7 mouse cellular contexts compared by ENCODE assay signal in genomic region chrX:7750432-7751116, GRCm38 (mm10). TPM values are rescaled to one million over a fixed set of nuclear protein-coding genes. Genes with fewer than 3 reads are reported as not detected.
DNase-seq lines count a peak whose midpoint lies in the region; ATAC-seq and TF ChIP-seq lines count a peak whose summit lies in the region.

Gene Ccdc120 (minus strand): TSS chrX:7750905.

- TF ChIP-seq POLR2A in MEL (IDR thresholded peaks at IDR 0.05; ENCODE audit: control insufficient read depth in 1 of 2, insufficient read depth in 1 of 2, low read depth in 1 of 2, low read length in 2 of 2, poor library complexity in 1 of 2), result peak in 1 of 2 experiments; percentile 31; a peak in 1 of 4 replicates

- H3K27ac ChIP-seq in MEL (ENCODE audit: control insufficient read depth, low read depth, low read length), result no peak within 1 kb of the TSS
- H3K27ac ChIP-seq in embryonic facial prominence, embryonic 15.5 days (replicated peaks), result no peak within 1 kb of the TSS
- no peak within 1 kb of the TSS for H3K27ac ChIP-seq in lung, embryonic 14.5 days (ENCODE audit: low read depth)

- TF ChIP-seq RAD21 in MEL (IDR thresholded peaks at IDR 0.05; ENCODE audit: low read depth, low read length), result no peak

- TF ChIP-seq EP300 in MEL (IDR thresholded peaks at IDR 0.05; ENCODE audit: low read depth in 1 of 2, low read length in 2 of 2), result no peak

- peaks cover 0 to 6% of the 10 kb centered on the region in 2 experiments; a peak in 1 of 4 replicates for H3K36me3 ChIP-seq in MEL (ENCODE audit: control insufficient read depth in 1 of 2, insufficient read depth in 2 of 2, low read length in 2 of 2)
- H3K36me3 ChIP-seq in embryonic facial prominence, embryonic 15.5 days, result no peaks in the 10 kb centered on the region
- H3K36me3 ChIP-seq in lung, embryonic 14.5 days (ENCODE audit: insufficient read depth), result no peaks in the 10 kb centered on the region

- H3K9ac ChIP-seq in MEL (ENCODE audit: control insufficient read depth, low read depth, low read length, poor library complexity, severe bottlenecking), result peak within 1 kb of the TSS; percentile 71
- H3K9ac ChIP-seq in embryonic facial prominence, embryonic 15.5 days, result peak within 1 kb of the TSS; percentile 57
- H3K9ac ChIP-seq in lung, embryonic 14.5 days, result peak within 1 kb of the TSS; percentile 65

- peak; percentile 79 for ATAC-seq in embryonic facial prominence, embryonic 15.5 days (ENCODE audit: insufficient number of reproducible peaks, low FRiP score, low TSS enrichment, low read depth)
- ATAC-seq in lung, embryonic 14.5 days (ENCODE audit: insufficient read depth), result peak; percentile 86

- no peaks in the 10 kb centered on the region for H3K27me3 ChIP-seq in MEL (ENCODE audit: control insufficient read depth in 1 of 2, insufficient read depth in 2 of 2, low read length in 2 of 2)
- H3K27me3 ChIP-seq in embryonic facial prominence, embryonic 15.5 days, result no peaks in the 10 kb centered on the region
- no peaks in the 10 kb centered on the region for H3K27me3 ChIP-seq in lung, embryonic 14.5 days (ENCODE audit: insufficient read depth, low read length)

- peak; percentile 81 for DNase-seq in MEL (ENCODE audit: low read depth, low spot score)
- peak; percentile 76 to 79 for DNase-seq in adrenal gland, postnatal 36 days
- DNase-seq in heart, postnatal 10 days, result peak; percentile 49 to 55
- DNase-seq in layer of hippocampus, adult 18-20 months (ENCODE audit: low spot score in 2 of 2), result peak; percentile 51 to 78
- peak; percentile 90 for DNase-seq in lung, embryonic 14.5 days
- DNase-seq in retina, embryonic 14.5 days (ENCODE audit: low spot score), result peak; percentile 84

- H3K9me3 ChIP-seq in MEL (replicated peaks; ENCODE audit: insufficient read depth, low read length), result no peaks in the 10 kb centered on the region
- no peaks in the 10 kb centered on the region for H3K9me3 ChIP-seq in embryonic facial prominence, embryonic 15.5 days (replicated peaks)
- no peaks in the 10 kb centered on the region for H3K9me3 ChIP-seq in lung, embryonic 14.5 days (ENCODE audit: low read depth, low read length)

- peaks cover 2 to 9% of the 10 kb centered on the region in 2 experiments; a peak in 3 of 4 replicates for H3K4me1 ChIP-seq in MEL (ENCODE audit: control insufficient read depth in 1 of 2, insufficient read depth in 2 of 2, low read length in 2 of 2)
- H3K4me1 ChIP-seq in embryonic facial prominence, embryonic 15.5 days, result no peaks in the 10 kb centered on the region
- H3K4me1 ChIP-seq in lung, embryonic 14.5 days (ENCODE audit: insufficient read depth), result no peaks in the 10 kb centered on the region

- 6% methylated on average over 54 of the region's 56 CpGs for WGBS in embryonic facial prominence, embryonic 15.5 days
- WGBS in lung, embryonic 14.5 days, result 7% methylated on average over 53 of the region's 56 CpGs

- no peak for TF ChIP-seq CTCF in MEL (IDR thresholded peaks at IDR 0.05 in 2 of 3, conservative IDR thresholded peaks at IDR 0.05 in 1 of 3; ENCODE audit: control insufficient read depth in 1 of 3, insufficient read depth in 1 of 3, low read depth in 2 of 3, low read length in 3 of 3, poor library complexity in 1 of 3, severe bottlenecking in 1 of 3)
- no peak for TF ChIP-seq CTCF in lung, embryonic 14.5 days (IDR thresholded peaks at IDR 0.05; ENCODE audit: low read depth)

- H3K4me2 ChIP-seq in embryonic facial prominence, embryonic 15.5 days (replicated peaks), result peak within 1 kb of the TSS; percentile 49
- H3K4me2 ChIP-seq in lung, embryonic 14.5 days, result peak within 1 kb of the TSS; percentile 61

- H3K79me2 ChIP-seq in MEL (ENCODE audit: control insufficient read depth, insufficient read depth, low read length, poor library complexity), result no peaks in the 10 kb centered on the region

- intact Hi-C loops in heart, postnatal 10 days (cut with DNase I), result loop anchor here (5.0 kb wide), 1 partner anchor 42 kb away; no protein-coding TSS in a partner anchor

- H3K4me3 ChIP-seq in MEL (ENCODE audit: control insufficient read depth in 1 of 2, insufficient read depth in 1 of 2, low read depth in 2 of 2, low read length in 2 of 2), result peak within 1 kb of the TSS; percentile 71 to 84
- peak within 1 kb of the TSS; percentile 66 for H3K4me3 ChIP-seq in embryonic facial prominence, embryonic 15.5 days (replicated peaks)
- peak within 1 kb of the TSS; percentile 57 for H3K4me3 ChIP-seq in lung, embryonic 14.5 days (ENCODE audit: low read depth, low read length)

TF ChIP-seq in MEL, 35 proteins besides CTCF, POLR2A, EP300 and RAD21:
- TF ChIP-seq ELF1 (IDR thresholded peaks at IDR 0.05; ENCODE audit: low read depth, low read length) (0 out of 2 replicates have a peak, but pooled peaks have one; percentile 14), ZNF384 (IDR thresholded peaks at IDR 0.05; ENCODE audit: low read depth, low read length) (no peak), USF2 (IDR thresholded peaks at IDR 0.05; ENCODE audit: borderline replicate concordance in 1 of 2, insufficient read depth in 1 of 2, low read depth in 1 of 2, low read length in 2 of 2) (no peak), UBTF (IDR thresholded peaks at IDR 0.05; ENCODE audit: borderline replicate concordance, insufficient read depth, low read depth, low read length) (no peak), NRF1 (IDR thresholded peaks at IDR 0.05; ENCODE audit: insufficient read depth, low read depth, low read length, poor library complexity, severe bottlenecking) (peak; percentile 81), NELFE (IDR thresholded peaks at IDR 0.05; ENCODE audit: low read depth, low read length) (peak; percentile 11; the same call in 1 of the 2 replicates), MAX (IDR thresholded peaks at IDR 0.05; ENCODE audit: low read length) (0 out of 2 replicates have a peak, but pooled peaks have one; percentile 9)

RNA-seq across cellular contexts. Expression of gene Ccdc120, which starts in this region (rescaled TPM):
- total RNA-seq in MEL (2012; rRNA removed), result 3.9 and 5.8 TPM in 2 replicates
- 10 to 100 TPM in 1 of 2 experiments, not detected in 1; 12.2 TPM for polyA plus RNA-seq in MEL (2012; ENCODE audit: insufficient read depth in 1 of 2, insufficient read length in 2 of 2, low read depth in 1 of 2, low replicate concordance in 2 of 2, missing spikeins in 1 of 2)
- 1 to 10 TPM; 2.2 to 4.0 TPM for total RNA-seq in adrenal gland, postnatal 36 days (2021)
- polyA plus RNA-seq in embryonic facial prominence, embryonic 15.5 days (2015; fragmentation: Nextera tagmentation; extraction: Ambion mirVana), result 17.2 and 22.1 TPM in 2 replicates
- total RNA-seq in heart, postnatal 10 days (2021), result 1 to 10 TPM; 1.4 to 1.7 TPM
- 10 to 100 TPM; 17.6 to 21.5 TPM for total RNA-seq in layer of hippocampus, adult 18-20 months (2021)
- polyA plus RNA-seq in lung, embryonic 14.5 days (2014; fragmentation: Nextera tagmentation; extraction: Ambion mirVana), result 22.7 and 25.3 TPM in 2 replicates
